Mouse (Mus musculus) forebrain, embryonic 13.5 days (tissue): Measurements from ENCODE around the gene Bcl2a1c. TPM values are rescaled to one million over a fixed set of nuclear protein-coding genes. Genes with fewer than 3 reads are reported as not detected.
"Not testable (repeated sequence)": the region's sequence is repeated elsewhere in the genome, so short reads cannot be mapped to it uniquely, and the experiment has no call there.

Experiments used
- ATAC-seq: fragments of 200-750 bp; cut with Nextera tagmentation; 2 replicates; pipeline ENCODE4 v1.8.0; 2017
- H3K27ac ChIP-seq: fragments of 300-500 bp; sonication (generic); 2 replicates; pipeline ENCODE4 v1.5.1; 2015; ENCODE audit warnings: inconsistent platforms, mild to moderate bottlenecking, moderate library complexity
- H3K27me3 ChIP-seq: fragments of 300-500 bp; sonication (generic); 2 replicates; pipeline ENCODE4 v1.6.1; 2015; ENCODE audit warnings: mild to moderate bottlenecking, inconsistent platforms
- H3K36me3 ChIP-seq: fragments of 300-500 bp; sonication (generic); 2 replicates; pipeline ENCODE4 v1.6.1; 2015; ENCODE audit warnings: mild to moderate bottlenecking, inconsistent platforms; ENCODE audit not compliant: poor library complexity, severe bottlenecking
- H3K4me1 ChIP-seq: fragments of 300-500 bp; sonication (generic); 2 replicates; pipeline ENCODE4 v1.6.1; 2015; ENCODE audit warnings: inconsistent platforms
- H3K4me2 ChIP-seq: fragments of 300-500 bp; sonication (generic); 2 replicates; pipeline ENCODE4 v1.6.1; 2015; ENCODE audit warnings: inconsistent platforms, mild to moderate bottlenecking, moderate library complexity
- H3K4me3 ChIP-seq: fragments of 300-500 bp; sonication (generic); 2 replicates; pipeline ENCODE4 v1.5.1; 2015; ENCODE audit warnings: mild to moderate bottlenecking, inconsistent platforms
- H3K9ac ChIP-seq: fragments of 300-500 bp; sonication (generic); 2 replicates; pipeline ENCODE4 v1.6.1; 2015; ENCODE audit warnings: mild to moderate bottlenecking, inconsistent platforms
- H3K9me3 ChIP-seq: fragments of 300-500 bp; sonication (generic); replicated peaks from 2 replicates; pipeline ENCODE4 v1.6.1; 2016; ENCODE audit warnings: inconsistent platforms
- WGBS: fragments of 180-500 bp; shearing (Covaris S2); methylation state at CpG from one replicate; pipeline ENCODE4 v1.1.7; 2015; 5-methylcytosine and 5-hydroxymethylcytosine counted together
- polyA plus RNA-seq: library from polyadenylated mRNA; unstranded; fragments of >200 nt; fragmentation: Nextera tagmentation; extraction: Ambion mirVana; gene quantifications from 2 replicates; pipeline ENCODE4 v1.2.1, GENCODE M21; 2015

The Bcl2a1c gene
- not detected in 2 replicates for polyA plus RNA-seq

DNA sequence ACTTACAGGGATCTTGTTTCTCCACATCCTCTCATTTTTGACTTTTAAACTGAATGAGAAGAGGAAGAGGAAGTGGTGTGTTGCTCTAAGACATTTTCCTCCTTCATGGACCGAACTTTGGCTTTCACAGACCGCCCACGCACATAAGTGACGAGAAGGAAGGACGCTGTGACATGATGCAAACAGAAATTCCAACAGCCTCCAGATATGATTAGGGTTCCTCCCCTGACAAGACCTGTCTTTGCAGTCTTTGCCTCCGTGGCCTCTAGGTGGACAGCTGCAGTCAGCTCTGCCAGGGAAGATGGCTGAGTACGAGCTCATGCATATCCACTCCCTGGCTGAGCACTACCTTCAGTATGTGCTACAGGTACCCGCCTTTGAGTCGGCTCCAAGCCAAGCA lies at the start of gene Bcl2a1c:
Gene Bcl2a1c, plus strand, starts transcription at position 281 of the 400 bp plus-strand sequence.
- not testable (repeated sequence) for H3K4me3 ChIP-seq, H3K4me2 ChIP-seq, H3K9ac ChIP-seq, H3K36me3 ChIP-seq, H3K4me1 ChIP-seq, ATAC-seq, H3K27me3 ChIP-seq, H3K9me3 ChIP-seq, H3K27ac ChIP-seq
- 84% methylated on average over 9 of the region's 9 CpGs for WGBS

DNA sequence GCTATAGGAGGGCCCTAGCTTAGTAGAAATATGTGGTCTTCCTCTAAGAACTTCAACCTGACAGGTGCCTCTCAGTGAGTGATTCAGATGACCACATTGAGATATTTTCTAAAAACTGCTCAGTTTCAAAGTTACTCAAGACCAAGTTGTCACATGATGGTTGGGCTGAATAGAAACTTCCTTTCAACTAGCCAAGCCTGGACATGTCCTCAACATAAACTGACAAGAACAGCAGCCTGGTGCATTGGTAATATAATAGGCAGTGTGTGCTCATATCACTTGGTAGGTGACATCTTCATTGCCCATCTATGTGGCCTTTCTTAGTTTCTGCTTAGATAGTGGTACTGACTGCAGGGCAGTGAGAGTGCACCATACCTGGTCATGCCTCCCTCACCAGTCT lies 24.0 kb upstream of the Bcl2a1c start:
- not testable (repeated sequence) for H3K27ac ChIP-seq, H3K4me1 ChIP-seq, H3K9me3 ChIP-seq, H3K9ac ChIP-seq, ATAC-seq, H3K4me2 ChIP-seq, H3K4me3 ChIP-seq, H3K36me3 ChIP-seq, H3K27me3 ChIP-seq

DNA sequence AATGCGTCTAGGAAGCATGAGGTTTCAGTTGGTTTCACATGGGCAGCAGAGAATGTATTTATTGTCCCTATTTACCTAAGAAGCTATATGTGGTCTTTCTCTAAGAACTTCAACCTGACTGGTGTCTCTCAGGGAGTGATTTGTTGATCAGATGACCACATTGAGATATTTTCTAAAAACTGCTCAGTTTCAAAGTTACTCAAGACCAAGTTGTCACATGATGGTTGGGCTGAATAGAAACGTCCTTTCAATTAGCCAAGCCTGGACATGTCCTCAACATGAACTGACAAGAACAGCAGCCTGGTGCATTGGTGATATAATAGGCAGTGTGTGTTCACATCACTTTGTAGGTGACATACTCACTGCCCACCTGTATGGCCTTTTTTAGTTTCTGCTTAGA lies 18.2 kb upstream of the Bcl2a1c start:
- H3K4me3 ChIP-seq, H3K9me3 ChIP-seq, H3K27me3 ChIP-seq, H3K4me1 ChIP-seq, ATAC-seq, H3K9ac ChIP-seq, H3K27ac ChIP-seq, H3K4me2 ChIP-seq, H3K36me3 ChIP-seq: not testable (repeated sequence)
- 81% methylated on average over 2 of the region's 2 CpGs for WGBS

DNA sequence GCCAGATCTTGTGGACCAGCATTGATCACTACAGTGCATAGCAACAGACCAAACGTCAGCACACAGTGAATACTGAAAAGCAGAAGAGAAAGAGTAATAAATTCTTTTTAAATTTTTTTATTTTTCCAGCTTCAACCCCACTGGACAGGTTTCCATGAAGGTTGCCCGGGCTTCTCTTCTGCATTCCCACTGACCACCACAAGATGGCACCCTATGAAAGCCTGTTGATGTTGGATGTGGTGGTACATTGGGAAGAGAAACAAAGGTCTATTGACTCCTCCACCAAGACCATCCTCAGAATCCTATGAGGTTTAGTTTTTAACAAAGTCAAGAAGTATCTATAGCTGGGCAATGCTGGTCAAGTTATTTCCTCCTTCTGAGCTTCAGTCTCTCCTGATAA lies 11.9 kb upstream of the Bcl2a1c start:
- Histone ChIP-seq H3K9me3 (no peaks in the 10 kb centered on the region), H3K36me3 (no peaks in the 10 kb centered on the region), H3K4me3 (no peak overlapping the region), H3K27ac (no peak overlapping the region), H3K27me3 (no peaks in the 10 kb centered on the region), H3K4me1 (no peaks in the 10 kb centered on the region), H3K4me2 (no peak overlapping the region), H3K9ac (no peak overlapping the region)
- ATAC-seq: no peak
- 6% methylated on average over 2 of the region's 2 CpGs for WGBS

DNA sequence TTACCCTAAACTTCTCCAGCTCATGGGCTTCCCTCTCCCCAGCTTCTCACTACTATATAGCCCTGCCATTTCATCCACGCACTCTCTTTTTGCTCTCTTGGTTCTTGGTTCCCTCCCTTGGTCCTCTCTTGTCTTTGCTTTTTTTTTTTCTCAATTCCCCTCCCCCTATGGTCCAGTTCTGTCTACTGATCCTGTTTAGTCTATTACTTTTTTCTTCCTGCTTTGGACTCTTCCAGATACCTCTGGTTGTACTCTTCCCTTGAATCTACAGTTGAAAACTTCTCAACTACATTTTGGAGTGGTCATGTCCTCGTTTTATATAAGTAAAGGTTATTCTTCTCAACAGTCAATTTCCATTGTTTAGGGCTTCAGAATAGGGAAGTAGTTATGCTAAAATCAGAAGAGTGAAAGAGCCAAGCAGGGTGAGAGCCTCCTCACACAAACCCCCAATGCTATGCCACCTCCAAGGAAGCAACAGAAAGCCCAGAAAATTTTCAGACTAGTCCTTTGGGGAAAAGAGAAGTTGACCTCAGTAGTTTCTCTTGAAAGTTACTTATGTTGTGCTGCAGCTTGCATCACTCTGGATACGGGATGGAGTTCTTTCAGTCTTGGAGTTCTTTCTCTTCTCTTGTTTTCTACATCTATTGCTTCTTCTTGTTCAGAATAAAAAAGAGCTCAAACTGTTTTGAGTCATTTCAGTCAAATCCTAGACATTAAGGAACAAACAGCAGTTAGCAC lies 3.8 kb upstream of the Bcl2a1c start:
- Histone ChIP-seq H3K27ac (no peak overlapping the region), H3K4me3 (no peak overlapping the region), H3K9ac (no peak overlapping the region), H3K9me3 (no peaks in the 10 kb centered on the region), H3K36me3 (no peaks in the 10 kb centered on the region), H3K4me1 (no peaks in the 10 kb centered on the region), H3K4me2 (no peak overlapping the region), H3K27me3 (no peaks in the 10 kb centered on the region)
- ATAC-seq: no peak
- 68% methylated on average over 3 of the region's 3 CpGs for WGBS

DNA sequence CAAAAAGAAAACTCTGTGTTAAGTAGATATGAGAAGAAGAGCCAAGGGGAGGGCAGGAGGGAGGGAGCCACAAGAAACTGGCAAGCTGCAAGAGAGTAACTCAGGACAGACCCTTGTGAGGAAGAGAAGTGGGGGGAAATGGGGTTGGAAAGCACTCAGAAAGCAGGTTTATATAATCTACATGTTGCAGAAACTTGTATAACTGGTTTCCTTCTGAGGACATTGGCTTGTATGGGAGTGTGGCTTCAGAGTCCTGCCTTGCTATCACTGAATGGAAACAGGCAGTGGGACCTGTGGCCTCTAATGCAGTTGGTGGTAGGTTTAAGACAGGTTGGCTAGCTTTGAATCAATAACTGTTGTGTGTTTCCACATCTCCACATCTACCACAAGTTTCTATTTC lies 1.6 kb upstream of the Bcl2a1c start:
- not testable (repeated sequence) for H3K36me3 ChIP-seq, H3K4me1 ChIP-seq, H3K4me3 ChIP-seq, H3K4me2 ChIP-seq, ATAC-seq, H3K9me3 ChIP-seq, H3K9ac ChIP-seq, H3K27me3 ChIP-seq, H3K27ac ChIP-seq

DNA sequence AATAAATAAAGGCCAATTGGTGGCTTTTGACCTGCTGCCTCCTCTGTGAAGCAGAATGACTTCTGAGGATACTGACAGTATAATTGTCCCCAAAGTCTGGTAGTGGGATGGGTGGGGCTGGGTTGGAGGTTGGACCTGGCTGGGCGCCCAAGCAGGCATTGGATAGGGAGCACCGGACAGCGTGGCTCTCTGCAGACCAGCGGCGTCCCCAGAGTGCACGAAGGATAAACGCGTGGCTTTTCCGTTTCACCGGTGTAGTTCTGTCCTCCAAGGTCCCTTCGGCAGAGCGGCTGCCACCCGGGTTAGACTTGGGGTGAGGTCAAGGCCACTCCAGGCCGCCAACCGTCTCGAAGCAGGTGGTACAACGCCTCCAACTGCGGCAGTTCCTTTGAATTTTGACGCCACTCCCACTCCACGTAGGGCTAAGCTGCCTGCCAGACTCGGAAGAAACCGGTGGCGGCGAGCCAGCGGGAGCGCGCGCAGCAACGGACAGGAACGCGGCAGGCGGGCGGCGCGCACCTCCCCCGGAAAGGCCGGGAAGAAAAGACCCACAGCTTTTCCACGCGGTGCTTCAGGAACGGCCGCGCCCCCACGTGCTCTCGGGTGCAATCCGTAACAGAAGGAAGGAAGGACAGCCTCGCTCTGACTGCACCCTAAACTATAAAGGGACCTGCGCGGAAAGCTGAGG lies 38.0 kb downstream of the Bcl2a1c start:
- H3K27ac ChIP-seq: no peak overlapping the region
- WGBS: under 1% methylated on average over 48 of the region's 48 CpGs

DNA sequence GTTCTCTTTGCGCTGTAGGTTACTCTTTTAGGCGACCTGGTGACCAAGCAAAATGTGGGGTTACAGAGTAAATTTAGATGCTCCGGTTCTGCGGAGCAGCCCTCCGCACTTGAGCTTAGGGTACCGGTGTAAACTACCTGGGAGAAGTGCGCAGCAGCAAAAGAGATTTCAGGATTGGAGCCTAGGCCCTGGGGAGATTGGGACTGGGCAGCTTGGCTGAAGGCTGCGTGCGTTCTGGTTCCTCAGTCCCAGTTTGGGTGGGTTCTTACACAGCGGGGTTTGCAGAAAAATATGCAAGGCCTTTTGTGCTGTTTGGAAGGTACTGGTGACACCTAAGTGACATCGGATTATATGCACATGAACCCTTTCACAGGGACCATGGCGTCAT lies 38.5 kb downstream of the Bcl2a1c start:
- Histone ChIP-seq H3K9ac (peak overlapping the region; percentile 74), H3K27ac (no peak overlapping the region), H3K36me3 (no peaks in the 10 kb centered on the region), H3K27me3 (no peaks in the 10 kb centered on the region; the same call in 1 of the 2 replicates), H3K4me3 (peak overlapping the region; percentile 51), H3K9me3 (no peaks in the 10 kb centered on the region), H3K4me2 (peak overlapping the region; percentile 86), H3K4me1 (peaks cover 9% of the 10 kb centered on the region)
- ATAC-seq: peak; percentile 23
- 16% methylated on average over 12 of the region's 12 CpGs for WGBS

More for the DNA sequence above, 38.0 kb downstream of the Bcl2a1c start:
- H3K4me1 ChIP-seq: peaks cover 9% of the 10 kb centered on the region
- H3K36me3 ChIP-seq: no peaks in the 10 kb centered on the region
- peak; percentile 89 for ATAC-seq
- peak overlapping the region; percentile 86 for H3K4me2 ChIP-seq
- H3K4me3 ChIP-seq: peak overlapping the region; percentile 51
- H3K9ac ChIP-seq: peak overlapping the region; percentile 74
- H3K9me3 ChIP-seq: no peaks in the 10 kb centered on the region
- H3K27me3 ChIP-seq: no peaks in the 10 kb centered on the region; the same call in 1 of the 2 replicates

DNA sequence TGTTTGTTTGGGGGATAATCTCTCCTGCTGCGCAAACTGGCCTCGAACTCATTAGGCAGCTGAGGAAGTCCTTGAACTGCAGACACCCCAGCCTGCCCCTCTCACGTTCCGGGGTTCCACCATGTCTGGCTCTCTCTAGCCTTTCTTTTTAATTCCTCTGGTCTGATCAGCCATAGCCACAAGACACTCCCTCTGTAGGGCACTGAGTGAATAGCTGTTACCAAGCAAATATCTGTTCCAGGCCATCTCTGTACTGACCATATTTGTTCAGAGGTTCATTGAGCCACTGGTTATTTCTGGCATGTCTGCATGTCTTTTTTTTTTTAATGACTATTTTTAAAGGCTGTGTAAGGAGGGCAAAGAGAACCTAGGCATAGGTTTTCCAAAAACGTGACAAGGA lies 39.5 kb downstream of the Bcl2a1c start:
- not testable (repeated sequence) for H3K27ac ChIP-seq, H3K9me3 ChIP-seq, H3K9ac ChIP-seq, H3K4me3 ChIP-seq, H3K4me2 ChIP-seq, H3K36me3 ChIP-seq, H3K27me3 ChIP-seq, H3K4me1 ChIP-seq
- ATAC-seq: 0 out of 2 replicates have a peak, but pooled peaks have one; percentile 27
- WGBS: 50% methylated on average over 5 of the region's 5 CpGs

DNA sequence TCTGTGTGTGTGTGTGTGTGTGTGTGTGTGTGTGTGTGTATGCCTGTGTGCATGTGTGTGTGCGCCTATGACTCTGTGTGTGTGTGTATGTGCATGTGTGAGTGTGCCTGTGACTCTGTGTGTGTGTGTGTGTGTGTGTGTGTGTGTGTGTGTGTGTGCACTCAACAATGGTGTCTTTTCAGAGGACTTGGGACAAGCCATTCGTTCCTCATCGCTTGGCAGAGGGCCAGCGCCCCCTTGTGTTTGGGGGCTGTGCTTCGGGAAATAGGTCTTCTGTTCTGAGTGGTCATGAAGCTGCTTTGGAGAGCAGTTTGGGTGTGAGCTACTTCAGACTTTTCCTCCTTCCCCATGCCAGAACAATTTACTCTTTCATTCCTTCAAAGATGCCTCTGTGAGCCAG lies 41.8 kb downstream of the Bcl2a1c start:
- not testable (repeated sequence) for H3K9me3 ChIP-seq, H3K4me3 ChIP-seq, H3K36me3 ChIP-seq, H3K4me1 ChIP-seq, H3K9ac ChIP-seq, ATAC-seq, H3K27ac ChIP-seq, H3K4me2 ChIP-seq, H3K27me3 ChIP-seq
- 21% methylated on average over 5 of the region's 5 CpGs for WGBS

DNA sequence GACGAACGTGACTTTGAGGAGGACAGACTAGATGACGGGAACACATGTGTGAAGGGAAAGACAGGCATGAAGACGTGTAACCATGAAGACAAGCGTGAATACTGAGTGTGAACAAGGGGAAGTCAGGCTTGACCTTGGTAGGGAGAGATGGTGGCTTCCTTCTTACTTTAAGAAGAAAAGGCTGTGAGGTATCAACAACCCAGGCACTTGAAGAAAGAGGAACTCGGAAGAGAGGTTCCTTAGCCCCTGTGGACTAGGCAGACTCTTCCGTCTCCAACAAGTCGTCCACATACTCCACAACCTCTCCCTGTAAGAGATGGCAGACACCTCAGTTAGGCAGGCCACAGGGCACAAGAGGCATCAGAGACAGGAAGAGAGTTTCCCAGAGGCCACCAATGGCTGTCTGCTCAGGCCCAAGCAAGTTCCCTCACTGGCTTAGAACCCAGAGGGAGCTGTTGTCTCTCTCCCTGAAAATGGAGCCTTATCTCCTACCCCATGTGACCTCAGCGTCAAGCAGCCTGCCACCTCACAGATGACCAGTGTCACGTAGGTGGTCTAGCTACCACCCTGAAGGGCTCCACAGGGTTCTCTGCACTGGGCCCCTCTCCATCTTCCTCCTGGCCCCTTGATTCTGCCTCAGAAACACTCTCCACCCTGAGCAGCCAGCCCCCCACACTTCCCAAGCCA lies 45.5 kb downstream of the Bcl2a1c start:
- H3K4me3 ChIP-seq: no peak overlapping the region
- H3K36me3 ChIP-seq: no peaks in the 10 kb centered on the region
- H3K4me2 ChIP-seq: no peak overlapping the region
- no peak overlapping the region for H3K27ac ChIP-seq
- WGBS: 92% methylated on average over 10 of the region's 10 CpGs
- H3K9ac ChIP-seq: no peak overlapping the region
- no peaks in the 10 kb centered on the region for H3K27me3 ChIP-seq
- no peaks in the 10 kb centered on the region for H3K4me1 ChIP-seq
- ATAC-seq: no peak
- H3K9me3 ChIP-seq: no peaks in the 10 kb centered on the region

DNA sequence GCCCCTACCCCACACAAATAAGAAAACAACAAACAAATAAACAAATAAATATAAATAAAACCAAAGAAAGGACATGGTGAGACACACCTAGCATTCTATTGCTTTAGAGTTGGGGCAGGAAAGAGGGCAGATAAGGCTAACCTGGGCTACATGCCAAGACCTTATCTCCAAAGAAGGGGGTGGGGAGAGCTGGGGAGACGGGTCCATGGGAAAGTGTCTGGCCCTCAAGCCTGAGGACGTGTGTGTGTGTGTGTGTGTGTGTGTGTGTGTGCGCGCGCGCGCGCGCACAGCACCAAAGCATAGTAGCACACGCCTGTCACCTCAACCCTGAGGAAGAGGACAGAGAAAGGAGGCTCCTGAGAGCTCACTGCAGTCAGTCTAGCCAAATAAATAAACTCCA lies 47.2 kb downstream of the Bcl2a1c start:
- 94% methylated on average over 10 of the region's 10 CpGs for WGBS
- Histone ChIP-seq H3K36me3 (no peaks in the 10 kb centered on the region), H3K4me2 (no peak overlapping the region)

More for the DNA sequence above, 47.2 kb downstream of the Bcl2a1c start:
- Histone ChIP-seq H3K27ac (no peak overlapping the region), H3K27me3 (no peaks in the 10 kb centered on the region), H3K4me1 (no peaks in the 10 kb centered on the region), H3K9me3 (no peaks in the 10 kb centered on the region), H3K4me3 (no peak overlapping the region), H3K9ac (no peak overlapping the region)
- ATAC-seq: no peak
